Comparison of ENCODE assay signal across 9 mouse cellular contexts in genomic region chr17:23699131-23700077, GRCm38 (mm10). TPM values are rescaled to one million over a fixed set of nuclear protein-coding genes. Genes with fewer than 3 reads are reported as not detected.
DNase-seq lines count a peak whose midpoint lies in the region; ATAC-seq and TF ChIP-seq lines count a peak whose summit lies in the region.
"Had no signal": no experiment of that assay in that cellular context is flagged by ENCODE, and none has a peak within 500 bp of the region (broad histone marks: within the 10 kb centered on the region; RNA-seq: fewer than 3 reads in every experiment).

No protein-coding gene starts in this region.

- DNase-seq in adrenal gland, postnatal 14 days, result peak; percentile 60
- peak; percentile 17 for DNase-seq in forebrain, embryonic 14.5 days (ENCODE audit: low spot score)
- DNase-seq in hindbrain, embryonic 11.5 days (ENCODE audit: low spot score), result peak; percentile 38
- DNase-seq in limb, embryonic 14.5 days (ENCODE audit: low spot score), result no peak
- DNase-seq in T-cell, adult 2 months (ENCODE audit: low spot score), result no peak

- H3K4me2 ChIP-seq in forebrain, embryonic 14.5 days (ENCODE audit: low read length), result peak overlapping the region; percentile 100
- H3K4me2 ChIP-seq in hindbrain, embryonic 11.5 days (replicated peaks; ENCODE audit: low read depth, low read length), result peak overlapping the region; percentile 100
- peak overlapping the region; percentile 99 for H3K4me2 ChIP-seq in limb, embryonic 14.5 days (replicated peaks; ENCODE audit: low read depth, low read length, severe bottlenecking)
- H3K4me2 ChIP-seq in midbrain, embryonic 16.5 days (ENCODE audit: low read length), result peak overlapping the region; percentile 97

- peak overlapping the region; percentile 93 for H3K4me3 ChIP-seq in megakaryocyte, embryonic 14.5 days (replicated peaks)
- peak overlapping the region; percentile 70 for H3K4me3 ChIP-seq in forebrain, embryonic 14.5 days (ENCODE audit: low read depth, low read length)
- H3K4me3 ChIP-seq in hindbrain, embryonic 11.5 days (ENCODE audit: low read depth, low read length), result peak overlapping the region; percentile 73
- peak overlapping the region; percentile 62 for H3K4me3 ChIP-seq in limb, embryonic 14.5 days (replicated peaks; ENCODE audit: low read length)
- peak overlapping the region; percentile 81 for H3K4me3 ChIP-seq in midbrain, embryonic 16.5 days (ENCODE audit: low read depth, low read length)

- no peak; the same call in 1 of the 2 replicates for ATAC-seq in megakaryocyte, adult 5-6 weeks (ENCODE audit: poor library complexity, severe bottlenecking)
- peak; percentile 15; the same call in 1 of the 2 replicates for ATAC-seq in forebrain, embryonic 14.5 days
- ATAC-seq in hindbrain, embryonic 11.5 days (ENCODE audit: low FRiP score), result peak; percentile 76
- 0 out of 2 replicates have a peak, but pooled peaks have one; percentile 20 for ATAC-seq in limb, embryonic 14.5 days (ENCODE audit: low FRiP score, low read depth)
- peak; percentile 67 for ATAC-seq in midbrain, embryonic 16.5 days

- no peak overlapping the region for H3K27ac ChIP-seq in forebrain, embryonic 14.5 days (ENCODE audit: low read depth, low read length)
- H3K27ac ChIP-seq in hindbrain, embryonic 11.5 days (ENCODE audit: low read depth, low read length), result peak overlapping the region; percentile 42; the same call in 1 of the 2 replicates
- H3K27ac ChIP-seq in limb, embryonic 14.5 days (replicated peaks; ENCODE audit: low read depth, low read length), result no peak overlapping the region
- peak overlapping the region; percentile 67 for H3K27ac ChIP-seq in midbrain, embryonic 16.5 days (ENCODE audit: low read length)
- H3K27ac ChIP-seq: macrophage had no signal

- peaks cover 23% of the 10 kb centered on the region for H3K4me1 ChIP-seq in megakaryocyte, embryonic 14.5 days
- H3K4me1 ChIP-seq in forebrain, embryonic 14.5 days (ENCODE audit: control insufficient read depth, insufficient read depth, low read length), result no peaks in the 10 kb centered on the region
- H3K4me1 ChIP-seq in hindbrain, embryonic 11.5 days (replicated peaks; ENCODE audit: control insufficient read depth, insufficient read depth, low read length), result peaks cover 5% of the 10 kb centered on the region; the same call in 1 of the 2 replicates
- H3K4me1 ChIP-seq in limb, embryonic 14.5 days (ENCODE audit: control insufficient read depth, insufficient read depth, low read length), result peaks cover 7% of the 10 kb centered on the region; the same call in 1 of the 2 replicates
- peaks cover 8% of the 10 kb centered on the region for H3K4me1 ChIP-seq in midbrain, embryonic 16.5 days (ENCODE audit: control insufficient read depth, insufficient read depth, low read length)

- H3K36me3 ChIP-seq in megakaryocyte, embryonic 14.5 days (replicated peaks; ENCODE audit: low read length), result no peaks in the 10 kb centered on the region
- H3K36me3 ChIP-seq in forebrain, embryonic 14.5 days (ENCODE audit: control insufficient read depth, insufficient read depth, low read length), result no peaks in the 10 kb centered on the region
- no peaks in the 10 kb centered on the region for H3K36me3 ChIP-seq in hindbrain, embryonic 11.5 days (ENCODE audit: control insufficient read depth, insufficient read depth, low read length)
- H3K36me3 ChIP-seq in limb, embryonic 14.5 days (ENCODE audit: control insufficient read depth, insufficient read depth, low read length), result no peaks in the 10 kb centered on the region
- H3K36me3 ChIP-seq in midbrain, embryonic 16.5 days (ENCODE audit: control insufficient read depth, insufficient read depth, low read length), result no peaks in the 10 kb centered on the region

- H3K9ac ChIP-seq in forebrain, embryonic 14.5 days (ENCODE audit: low read length), result peak overlapping the region; percentile 67
- H3K9ac ChIP-seq in hindbrain, embryonic 11.5 days (ENCODE audit: low read depth, low read length), result peak overlapping the region; percentile 59
- peak overlapping the region; percentile 43 for H3K9ac ChIP-seq in limb, embryonic 14.5 days (ENCODE audit: low read depth, low read length, severe bottlenecking)
- H3K9ac ChIP-seq in midbrain, embryonic 16.5 days (ENCODE audit: low read depth, low read length), result peak overlapping the region; percentile 81

- no peak for TF ChIP-seq POLR2A in limb, embryonic 14.5 days (IDR thresholded peaks at IDR 0.05; ENCODE audit: borderline replicate concordance, extremely low read depth, insufficient read depth, insufficient read length)

- peaks cover 67% of the 10 kb centered on the region for H3K27me3 ChIP-seq in megakaryocyte, embryonic 14.5 days (replicated peaks)
- peaks cover 27% of the 10 kb centered on the region for H3K27me3 ChIP-seq in forebrain, embryonic 14.5 days (replicated peaks; ENCODE audit: control insufficient read depth, insufficient read depth, low read length)
- peaks cover 24% of the 10 kb centered on the region for H3K27me3 ChIP-seq in hindbrain, embryonic 11.5 days (ENCODE audit: control insufficient read depth, insufficient read depth, low read length)
- H3K27me3 ChIP-seq in limb, embryonic 14.5 days (ENCODE audit: control insufficient read depth, insufficient read depth, low read length), result peaks cover 27% of the 10 kb centered on the region
- H3K27me3 ChIP-seq in midbrain, embryonic 16.5 days (ENCODE audit: control insufficient read depth, insufficient read depth, low read depth, low read length), result peaks cover 17% of the 10 kb centered on the region

- H3K9me3 ChIP-seq in megakaryocyte, embryonic 14.5 days, result no peaks in the 10 kb centered on the region
- no peaks in the 10 kb centered on the region for H3K9me3 ChIP-seq in forebrain, embryonic 14.5 days (replicated peaks; ENCODE audit: control insufficient read depth, low read length)
- H3K9me3 ChIP-seq in hindbrain, embryonic 11.5 days (ENCODE audit: control insufficient read depth, low read length), result no peaks in the 10 kb centered on the region
- H3K9me3 ChIP-seq in limb, embryonic 14.5 days (ENCODE audit: control insufficient read depth, low read length), result no peaks in the 10 kb centered on the region
- no peaks in the 10 kb centered on the region for H3K9me3 ChIP-seq in midbrain, embryonic 16.5 days (replicated peaks; ENCODE audit: control insufficient read depth, low read length, poor library complexity, severe bottlenecking)

- under 1% methylated on average over 73 of the region's 101 CpGs for WGBS in forebrain, embryonic 14.5 days
- WGBS in hindbrain, embryonic 11.5 days, result under 1% methylated on average over 57 of the region's 101 CpGs
- whole genome bisulfite sequencing in limb, embryonic 14.5 days, result 1% methylated on average over 39 of the region's 101 CpGs
- WGBS in midbrain, embryonic 16.5 days, result under 1% methylated on average over 88 of the region's 101 CpGs

RNA-seq across cellular contexts. Expression of gene Cldn9, which starts 15.6 kb away (rescaled TPM):
- not detected in 2 replicates for polyA plus RNA-seq in megakaryocyte, embryonic 14.5 days (2012; ENCODE audit: insufficient read depth, low replicate concordance)
- not detected in 2 replicates for total RNA-seq in megakaryocyte, adult 5-6 weeks (2015)
- total RNA-seq in megakaryocyte, adult 5-6 weeks (2017), result not detected in 2 replicates
- total RNA-seq in adrenal gland, postnatal 14 days (2021), result not detected in 2 replicates
- polyA plus RNA-seq in forebrain, embryonic 14.5 days (2014; fragmentation: Nextera tagmentation; extraction: Ambion mirVana), result 1.6 and 2.3 TPM in 2 replicates
- polyA plus RNA-seq in hindbrain, embryonic 11.5 days (2014; fragmentation: Nextera tagmentation; extraction: Ambion mirVana), result 4.1 and 6.5 TPM in 2 replicates
- polyA plus RNA-seq in limb, embryonic 14.5 days (2012; rRNA removed), result 4.0 and 5.1 TPM in 2 replicates
- polyA plus RNA-seq in limb, embryonic 14.5 days (2014; fragmentation: Nextera tagmentation; extraction: Ambion mirVana), result 5.9 and 9.6 TPM in 2 replicates
- 0.62 and 0.67 TPM in 2 replicates for polyA plus RNA-seq in midbrain, embryonic 16.5 days (2015; fragmentation: Nextera tagmentation; extraction: Ambion mirVana)
- polyA plus RNA-seq: macrophage had no signal

RNA-seq across cellular contexts. Expression of gene Cldn6, which starts 20.4 kb away (rescaled TPM):
- polyA plus RNA-seq in megakaryocyte, embryonic 14.5 days (2012; ENCODE audit: insufficient read depth, low replicate concordance), result 0.48 TPM in 1 of 2 replicates, not detected in the other
- total RNA-seq in megakaryocyte, adult 5-6 weeks (2015), result not detected in 2 replicates
- total RNA-seq in megakaryocyte, adult 5-6 weeks (2017), result not detected in 2 replicates
- 0.30 TPM in 1 of 2 replicates, not detected in the other for total RNA-seq in adrenal gland, postnatal 14 days (2021)
- polyA plus RNA-seq in forebrain, embryonic 14.5 days (2014; fragmentation: Nextera tagmentation; extraction: Ambion mirVana), result 0.24 and 0.25 TPM in 2 replicates
- 12.8 and 18.1 TPM in 2 replicates for polyA plus RNA-seq in hindbrain, embryonic 11.5 days (2014; fragmentation: Nextera tagmentation; extraction: Ambion mirVana)
- 13.6 and 14.0 TPM in 2 replicates for polyA plus RNA-seq in limb, embryonic 14.5 days (2012; rRNA removed)
- polyA plus RNA-seq in limb, embryonic 14.5 days (2014; fragmentation: Nextera tagmentation; extraction: Ambion mirVana), result 11.3 and 14.7 TPM in 2 replicates
- 0.52 and 1.2 TPM in 2 replicates for polyA plus RNA-seq in midbrain, embryonic 16.5 days (2015; fragmentation: Nextera tagmentation; extraction: Ambion mirVana)
- polyA plus RNA-seq: macrophage had no signal

RNA-seq across cellular contexts. Expression of gene Tnfrsf12a, which starts 22.1 kb away (rescaled TPM):
- polyA plus RNA-seq in megakaryocyte, embryonic 14.5 days (2012; ENCODE audit: insufficient read depth, low replicate concordance), result 3.1 TPM in 1 of 2 replicates, not detected in the other
- total RNA-seq in megakaryocyte, adult 5-6 weeks (2015), result 1.8 and 5.8 TPM in 2 replicates
- 5.9 and 7.7 TPM in 2 replicates for total RNA-seq in megakaryocyte, adult 5-6 weeks (2017)
- total RNA-seq in adrenal gland, postnatal 14 days (2021), result 85.2 and 119 TPM in 2 replicates
- polyA plus RNA-seq in forebrain, embryonic 14.5 days (2014; fragmentation: Nextera tagmentation; extraction: Ambion mirVana), result 2.6 and 2.9 TPM in 2 replicates
- polyA plus RNA-seq in hindbrain, embryonic 11.5 days (2014; fragmentation: Nextera tagmentation; extraction: Ambion mirVana), result 1.2 and 3.3 TPM in 2 replicates
- polyA plus RNA-seq in limb, embryonic 14.5 days (2012; rRNA removed), result 13.6 and 16.1 TPM in 2 replicates
- 20.3 and 24.0 TPM in 2 replicates for polyA plus RNA-seq in limb, embryonic 14.5 days (2014; fragmentation: Nextera tagmentation; extraction: Ambion mirVana)
- 2.5 and 2.6 TPM in 2 replicates for polyA plus RNA-seq in midbrain, embryonic 16.5 days (2015; fragmentation: Nextera tagmentation; extraction: Ambion mirVana)

RNA-seq across cellular contexts. Expression of gene 1520401A03Rik, which starts 23.2 kb away (rescaled TPM):
- 0.22 TPM in 1 of 2 replicates, not detected in the other for polyA plus RNA-seq in megakaryocyte, embryonic 14.5 days (2012; ENCODE audit: insufficient read depth, low replicate concordance)
- not detected in 2 replicates for total RNA-seq in megakaryocyte, adult 5-6 weeks (2015)
- not detected in 2 replicates for total RNA-seq in megakaryocyte, adult 5-6 weeks (2017)
- total RNA-seq in adrenal gland, postnatal 14 days (2021), result 1.9 and 3.8 TPM in 2 replicates
- polyA plus RNA-seq in forebrain, embryonic 14.5 days (2014; fragmentation: Nextera tagmentation; extraction: Ambion mirVana), result not detected in 2 replicates
- polyA plus RNA-seq in hindbrain, embryonic 11.5 days (2014; fragmentation: Nextera tagmentation; extraction: Ambion mirVana), result 0.08 TPM in 1 of 2 replicates, not detected in the other
- 4.4 and 4.6 TPM in 2 replicates for polyA plus RNA-seq in limb, embryonic 14.5 days (2012; rRNA removed)
- 1.6 and 2.1 TPM in 2 replicates for polyA plus RNA-seq in limb, embryonic 14.5 days (2014; fragmentation: Nextera tagmentation; extraction: Ambion mirVana)
- 0.07 and 0.19 TPM in 2 replicates for polyA plus RNA-seq in midbrain, embryonic 16.5 days (2015; fragmentation: Nextera tagmentation; extraction: Ambion mirVana)
- polyA plus RNA-seq: macrophage had no signal

RNA-seq across cellular contexts. Expression of gene Thoc6, which starts 25.7 kb away (rescaled TPM):
- 67.3 and 89.9 TPM in 2 replicates for polyA plus RNA-seq in megakaryocyte, embryonic 14.5 days (2012; ENCODE audit: insufficient read depth, low replicate concordance)
- 26.5 and 26.8 TPM in 2 replicates for total RNA-seq in megakaryocyte, adult 5-6 weeks (2015)
- total RNA-seq in megakaryocyte, adult 5-6 weeks (2017), result 38.5 and 45.2 TPM in 2 replicates
- total RNA-seq in adrenal gland, postnatal 14 days (2021), result 25.2 and 26.3 TPM in 2 replicates
- 43.8 and 45.9 TPM in 2 replicates for polyA plus RNA-seq in forebrain, embryonic 14.5 days (2014; fragmentation: Nextera tagmentation; extraction: Ambion mirVana)
- polyA plus RNA-seq in hindbrain, embryonic 11.5 days (2014; fragmentation: Nextera tagmentation; extraction: Ambion mirVana), result 56.6 and 56.8 TPM in 2 replicates
- 45.5 and 51.2 TPM in 2 replicates for polyA plus RNA-seq in limb, embryonic 14.5 days (2012; rRNA removed)
- 41.8 and 44.2 TPM in 2 replicates for polyA plus RNA-seq in limb, embryonic 14.5 days (2014; fragmentation: Nextera tagmentation; extraction: Ambion mirVana)
- 34.4 and 36.0 TPM in 2 replicates for polyA plus RNA-seq in midbrain, embryonic 16.5 days (2015; fragmentation: Nextera tagmentation; extraction: Ambion mirVana)

Comparison
In these comparisons a context has a peak if more than half of its experiments do, and no peak if none do; other contexts are left out.
1. DNase-seq: peak in adrenal gland, postnatal 14 days (single experiment), forebrain, embryonic 14.5 days (single experiment) and hindbrain, embryonic 11.5 days (single experiment); none in limb, embryonic 14.5 days (single experiment) and T-cell, adult 2 months (single experiment).
2. H3K27ac ChIP-seq: peak in hindbrain, embryonic 11.5 days (single experiment) and midbrain, embryonic 16.5 days (single experiment); none in forebrain, embryonic 14.5 days (single experiment) and limb, embryonic 14.5 days (single experiment).
3. Peak in every context shown above with its lines, with median percentiles within 50 percentile points of each other: H3K4me3 ChIP-seq, H3K4me2 ChIP-seq and H3K9ac ChIP-seq.